Mouse (Mus musculus): ENCODE results near the gene D10Jhu81e. TPM values are rescaled to one million over a fixed set of nuclear protein-coding genes. Genes with fewer than 3 reads are reported as not detected.

Gene D10Jhu81e
- total RNA-seq, 2 experiments from 2014 or later, result 124 to 134 TPM

DNA sequence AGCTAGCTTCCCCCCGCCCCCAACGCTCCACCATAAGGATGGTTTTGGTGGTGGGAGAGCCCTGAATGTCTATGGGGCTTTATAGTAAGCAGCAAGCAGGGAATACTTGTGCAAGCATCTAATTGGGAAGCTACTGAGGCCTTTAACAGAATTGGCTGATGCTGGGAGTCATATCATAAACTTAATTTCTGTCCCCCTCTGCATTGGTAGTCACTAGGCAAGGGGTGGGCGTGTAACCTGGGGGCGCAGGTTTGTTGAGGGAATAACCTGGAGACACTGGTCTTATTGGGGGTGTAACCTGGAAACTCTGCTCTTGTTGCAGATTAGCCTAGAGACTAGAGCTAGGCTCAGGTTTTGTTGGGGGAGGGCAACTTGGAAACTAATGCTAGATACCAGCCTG, 50.2 kb downstream of the D10Jhu81e start:
- no peak for TF ChIP-seq CTCF (conservative IDR thresholded peaks at IDR 0.05)
- H3K4me3 ChIP-seq, result no peak overlapping the region
- DNase-seq (ENCODE audit: low spot score in 2 of 2), result no peak
- no peak overlapping the region for H3K27ac ChIP-seq

DNA sequence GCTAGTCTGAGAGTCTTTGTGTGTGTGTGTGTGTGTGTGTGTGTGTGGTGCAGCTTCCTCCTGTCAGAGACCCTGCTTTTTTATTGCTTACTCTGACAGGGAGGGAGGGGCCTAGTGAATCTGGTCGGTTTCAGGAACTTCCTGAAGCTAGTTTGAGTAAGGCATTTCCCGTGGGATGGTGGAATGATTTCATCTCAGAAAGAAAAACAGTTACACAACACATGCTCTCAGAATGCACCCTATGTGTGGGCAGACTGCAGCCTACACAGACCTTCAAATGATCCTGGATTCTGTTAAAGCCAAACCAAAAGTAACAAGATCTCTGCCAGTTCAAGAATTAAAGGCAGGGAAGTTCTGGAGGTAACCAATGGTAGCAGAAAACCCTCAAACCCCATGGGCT, 54.4 kb downstream of the D10Jhu81e start:
- DNase-seq (ENCODE audit: low spot score in 2 of 2), result peak in 1 of 2 experiments; percentile 20
- no peak overlapping the region for H3K4me3 ChIP-seq
- H3K27ac ChIP-seq, result no peak overlapping the region
- no peak for TF ChIP-seq CTCF (conservative IDR thresholded peaks at IDR 0.05)

DNA sequence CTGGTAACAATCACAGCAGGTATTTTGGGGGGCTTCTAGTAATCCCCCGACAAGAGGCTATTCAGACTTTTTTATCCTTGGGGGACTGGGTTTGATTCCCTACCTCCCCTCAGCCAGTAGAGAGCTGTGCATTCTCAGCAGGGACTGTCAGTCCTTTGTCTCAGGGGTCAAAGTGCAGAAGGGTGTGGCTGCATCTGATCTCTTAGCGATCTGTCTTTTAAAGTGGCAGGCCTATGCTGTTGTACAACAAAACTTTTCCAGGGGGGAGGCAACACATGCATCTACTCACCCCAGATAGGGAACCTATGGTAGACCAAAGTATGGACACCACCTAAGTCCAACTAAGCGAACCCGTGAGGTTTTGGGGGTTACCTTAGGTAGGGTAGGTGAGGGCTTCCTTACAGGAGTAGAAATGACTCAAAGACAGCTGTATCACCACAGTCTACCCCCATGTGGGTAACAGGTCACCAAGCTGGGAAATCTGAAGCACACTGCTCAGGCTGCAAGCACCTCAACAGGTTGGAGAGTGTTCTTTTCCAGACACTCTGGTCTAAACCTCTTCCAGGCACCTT, 55.0 kb downstream of the D10Jhu81e start:
- DNase-seq (ENCODE audit: low spot score in 2 of 2), result no peak
- H3K4me3 ChIP-seq, result no peak overlapping the region
- H3K27ac ChIP-seq, result no peak overlapping the region
- no peak for TF ChIP-seq CTCF (conservative IDR thresholded peaks at IDR 0.05)

Other genes starting within 250 kb of the D10Jhu81e start
- gene Trpm2, start 199.2 kb downstream of the D10Jhu81e start, total RNA-seq (2021), result 10 to 100 TPM; 37.4 to 41.5 TPM
- 10 to 100 TPM; 37.1 to 44.4 TPM for gene 1810043G02Rik, start 191.3 kb downstream of the D10Jhu81e start, total RNA-seq (2021)
- gene Pfkl, start 159.7 kb downstream of the D10Jhu81e start, total RNA-seq (2021), result 100 to 1,000 TPM; 232 to 233 TPM
- not detected for gene Dnmt3l, start 127.8 kb downstream of the D10Jhu81e start, total RNA-seq (2021)
- gene Aire, start 126.2 kb downstream of the D10Jhu81e start, total RNA-seq (2021), result under 1 TPM; 0.46 to 0.54 TPM
- 10 to 100 TPM in 1 of 2 experiments, 1 to 10 TPM in 1; 8.4 to 11.2 TPM for gene Icosl, start 100.5 kb downstream of the D10Jhu81e start, total RNA-seq (2021)
- gene Pwp2, start 15.4 kb upstream of the D10Jhu81e start, total RNA-seq (2021), result 10 to 100 TPM; 19.7 to 19.9 TPM
- gene Trappc10, start 74.9 kb upstream of the D10Jhu81e start, total RNA-seq (2021), result 10 to 100 TPM; 83.4 to 84.1 TPM
- 100 to 1,000 TPM; 207 to 216 TPM for gene Agpat3, start 182.7 kb upstream of the D10Jhu81e start, total RNA-seq (2021)
- gene Rrp1, start 243.3 kb upstream of the D10Jhu81e start, total RNA-seq (2021), result 100 to 1,000 TPM; 352 to 358 TPM

All from layer of hippocampus, adult 2 months (tissue).